ENCODE assay signal across 14 mouse cellular contexts in genomic region chr10:87419245-87419939, GRCm38 (mm10).
DNase-seq lines count a peak whose midpoint lies in the region; ATAC-seq lines count a peak whose summit lies in the region.
"Had no signal": no experiment of that assay in that cellular context is flagged by ENCODE, and none has a peak within 500 bp of the region (broad histone marks: within the 10 kb centered on the region; RNA-seq: fewer than 3 reads in every experiment).

No protein-coding gene starts in this region.

- no peaks in the 10 kb centered on the region for H3K9me3 ChIP-seq in forebrain, embryonic 13.5 days (replicated peaks)
- H3K9me3 ChIP-seq in hindbrain, embryonic 16.5 days (ENCODE audit: control insufficient read depth, low read length): no peaks in the 10 kb centered on the region
- H3K9me3 ChIP-seq: embryonic facial prominence, embryonic 13.5 days; heart, embryonic 15.5 days; liver, embryonic 12.5 days had no signal

- H3K27ac ChIP-seq in forebrain, embryonic 13.5 days: peak overlapping the region; percentile 76
- H3K27ac ChIP-seq in hindbrain, embryonic 16.5 days (ENCODE audit: low read depth, low read length): no peak overlapping the region
- H3K27ac ChIP-seq: embryonic facial prominence, embryonic 13.5 days; heart, embryonic 15.5 days; layer of hippocampus, adult 2 months; liver, embryonic 12.5 days had no signal

- H3K4me2 ChIP-seq in forebrain, embryonic 13.5 days: peak overlapping the region; percentile 32
- peak overlapping the region; percentile 3; the same call in 1 of the 2 replicates for H3K4me2 ChIP-seq in hindbrain, embryonic 16.5 days (ENCODE audit: low read length)
- H3K4me2 ChIP-seq: embryonic facial prominence, embryonic 13.5 days; heart, embryonic 15.5 days; liver, embryonic 12.5 days had no signal

- no peaks in the 10 kb centered on the region for H3K27me3 ChIP-seq in forebrain, embryonic 13.5 days
- H3K27me3 ChIP-seq in hindbrain, embryonic 16.5 days (replicated peaks; ENCODE audit: control insufficient read depth, insufficient read depth, low read length): no peaks in the 10 kb centered on the region
- H3K27me3 ChIP-seq: embryonic facial prominence, embryonic 13.5 days; heart, embryonic 15.5 days; liver, embryonic 12.5 days had no signal

- WGBS in forebrain, embryonic 13.5 days: 6% methylated on average over 7 of the region's 7 CpGs
- WGBS in hindbrain, embryonic 16.5 days: 17% methylated on average over 7 of the region's 7 CpGs

- peak overlapping the region; percentile 14; the same call in 1 of the 2 replicates for H3K9ac ChIP-seq in forebrain, embryonic 13.5 days
- no peak overlapping the region for H3K9ac ChIP-seq in hindbrain, embryonic 16.5 days (ENCODE audit: low read depth, low read length)
- H3K9ac ChIP-seq: embryonic facial prominence, embryonic 13.5 days; heart, embryonic 15.5 days; liver, embryonic 12.5 days had no signal

- peak; percentile 4 for DNase-seq in embryo, embryonic 11.5 days (ENCODE audit: low read depth, low spot score)
- peak; percentile 42 for DNase-seq in neural tube, embryonic 10.5 days (ENCODE audit: extremely low spot score, low spot score)
- no peak for DNase-seq in layer of hippocampus, postnatal 36 days
- DNase-seq in left cerebral cortex, adult 11 months (ENCODE audit: low spot score): no peak
- DNase-seq in cerebellum, postnatal 25 days: no peak
- DNase-seq in cerebellum, postnatal 14 days: no peak
- DNase-seq: cerebellum, adult 11 months; gastrocnemius, postnatal 25 days had no signal

- H3K36me3 ChIP-seq in forebrain, embryonic 13.5 days (ENCODE audit: poor library complexity, severe bottlenecking): no peaks in the 10 kb centered on the region
- H3K36me3 ChIP-seq in hindbrain, embryonic 16.5 days (ENCODE audit: control insufficient read depth, insufficient read depth, low read length): no peaks in the 10 kb centered on the region
- H3K36me3 ChIP-seq: embryonic facial prominence, embryonic 13.5 days; heart, embryonic 15.5 days; liver, embryonic 12.5 days had no signal

- ATAC-seq in forebrain, embryonic 13.5 days: no peak; the same call in none of the 2 replicates
- ATAC-seq in hindbrain, embryonic 16.5 days: peak; percentile 24; the same call in 1 of the 2 replicates
- ATAC-seq: liver, embryonic 12.5 days had no signal

- H3K4me3 ChIP-seq in forebrain, embryonic 13.5 days: no peak overlapping the region
- H3K4me3 ChIP-seq in hindbrain, embryonic 16.5 days (ENCODE audit: low read length): no peak overlapping the region
- H3K4me3 ChIP-seq: embryonic facial prominence, embryonic 13.5 days; heart, embryonic 15.5 days; layer of hippocampus, adult 2 months; liver, embryonic 12.5 days had no signal

- H3K4me1 ChIP-seq in forebrain, embryonic 13.5 days: peaks cover 21% of the 10 kb centered on the region
- H3K4me1 ChIP-seq in hindbrain, embryonic 16.5 days (ENCODE audit: control insufficient read depth, insufficient read depth, low read depth, low read length): peaks cover 8% of the 10 kb centered on the region; the same call in 1 of the 2 replicates
- H3K4me1 ChIP-seq: embryonic facial prominence, embryonic 13.5 days; heart, embryonic 15.5 days; liver, embryonic 12.5 days had no signal

Comparison
In these comparisons a context has a peak if more than half of its experiments do, and no peak if none do; other contexts are left out.
1. DNase-seq: peak in embryo, embryonic 11.5 days (single experiment) and neural tube, embryonic 10.5 days (single experiment); none in layer of hippocampus, postnatal 36 days (0 of 2), left cerebral cortex, adult 11 months (single experiment), cerebellum, postnatal 25 days (0 of 2) and cerebellum, postnatal 14 days (0 of 2).